Mouse (Mus musculus): ENCODE results near the gene Fam104a.
"Not testable (repeated sequence)": the region's sequence is repeated elsewhere in the genome, so short reads cannot be mapped to it uniquely, and the experiment has no call there.

Gene Fam104a

DNA sequence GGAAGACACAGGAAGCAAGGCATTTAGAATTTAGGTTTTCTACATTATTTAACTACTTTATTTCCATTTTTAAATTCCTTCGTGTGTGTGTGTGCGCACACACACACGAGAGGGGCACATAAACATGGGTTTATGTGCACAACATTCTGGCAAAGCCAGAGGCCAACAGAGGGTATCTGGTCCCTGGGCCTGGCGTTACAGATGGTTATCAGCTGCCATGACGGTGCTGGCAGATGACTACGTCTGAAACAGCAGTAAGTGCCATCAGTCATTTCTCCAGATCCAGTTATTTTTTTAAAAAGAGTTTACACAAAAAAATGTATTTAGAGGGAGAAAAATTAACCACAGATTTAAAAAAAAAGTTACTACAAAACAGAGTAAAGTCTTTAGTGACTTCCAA is 17.8 kb downstream of the Fam104a start:
- no peak for DNase-seq (ENCODE audit: low spot score in 2 of 2)

DNA sequence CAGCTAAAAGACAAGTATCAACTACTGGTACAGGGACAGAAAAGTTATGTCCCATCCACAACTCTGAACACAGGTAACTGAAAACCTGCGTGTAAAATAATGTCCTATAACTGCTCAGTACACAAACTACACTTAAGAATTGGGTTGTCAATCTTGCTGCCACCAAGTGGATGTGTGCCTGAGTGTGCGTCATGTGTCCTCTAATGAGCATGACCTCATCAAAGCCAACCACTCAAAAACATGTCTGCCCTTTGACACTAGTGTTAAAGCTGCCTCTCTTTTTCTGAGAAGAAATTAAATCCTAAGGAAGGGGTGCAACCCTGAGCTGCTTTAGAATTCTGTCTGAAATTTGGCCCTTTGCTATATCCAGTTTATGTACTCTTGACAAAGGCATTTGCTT is 19.7 kb downstream of the Fam104a start:
- DNase-seq (ENCODE audit: low spot score in 2 of 2), result no peak

GRCm38 (mm10) chr11:113661835-113662351 is 22.1 kb downstream of the Fam104a start:
- DNase-seq (ENCODE audit: low spot score in 2 of 2), result no peak

- no peak for DNase-seq (ENCODE audit: low spot score in 2 of 2)
Measured at GRCm38 (mm10) chr11:113660940-113661339, 23.0 kb downstream of the Fam104a start.

DNA sequence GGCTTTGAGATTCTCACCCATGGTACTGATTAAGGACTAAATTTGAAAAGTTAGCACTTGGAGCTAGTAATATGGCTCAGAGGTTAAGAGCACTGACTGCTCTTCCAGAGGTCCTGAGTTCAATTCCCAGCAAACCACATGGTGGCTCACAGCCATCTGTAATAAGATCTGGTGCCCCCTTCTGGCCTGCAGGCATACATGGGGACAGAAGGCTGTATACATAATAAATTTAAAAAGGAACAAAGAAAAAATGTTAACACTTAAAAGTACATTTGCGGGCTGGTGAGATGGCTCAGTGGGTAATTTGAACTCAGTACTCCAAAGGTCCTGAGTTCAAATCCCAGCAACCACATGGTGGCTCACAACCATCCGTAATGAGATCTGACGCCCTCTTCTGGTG is 23.7 kb downstream of the Fam104a start:
- DNase-seq (ENCODE audit: low spot score in 2 of 2), result not testable (repeated sequence)

DNA sequence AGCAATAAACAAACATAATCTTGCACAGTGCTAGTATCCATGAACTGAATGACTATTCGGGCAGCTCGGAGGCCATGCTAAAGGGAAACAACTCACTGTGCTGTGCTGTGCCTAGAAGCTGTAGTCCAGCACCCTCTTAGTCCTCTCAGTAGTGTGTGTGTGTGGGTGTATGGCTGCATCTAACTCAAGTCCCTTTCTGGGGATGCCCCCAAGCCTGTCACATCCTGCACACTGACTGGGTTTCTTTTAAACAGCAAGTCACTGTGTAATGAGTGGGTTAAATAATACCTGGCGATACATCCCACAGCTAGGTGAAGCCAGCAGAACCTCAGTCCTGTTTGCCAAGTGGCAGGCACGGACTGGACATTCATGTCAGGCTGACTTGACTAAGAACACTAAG is 25.2 kb downstream of the Fam104a start:
- DNase-seq (ENCODE audit: low spot score in 2 of 2), result no peak

DNA sequence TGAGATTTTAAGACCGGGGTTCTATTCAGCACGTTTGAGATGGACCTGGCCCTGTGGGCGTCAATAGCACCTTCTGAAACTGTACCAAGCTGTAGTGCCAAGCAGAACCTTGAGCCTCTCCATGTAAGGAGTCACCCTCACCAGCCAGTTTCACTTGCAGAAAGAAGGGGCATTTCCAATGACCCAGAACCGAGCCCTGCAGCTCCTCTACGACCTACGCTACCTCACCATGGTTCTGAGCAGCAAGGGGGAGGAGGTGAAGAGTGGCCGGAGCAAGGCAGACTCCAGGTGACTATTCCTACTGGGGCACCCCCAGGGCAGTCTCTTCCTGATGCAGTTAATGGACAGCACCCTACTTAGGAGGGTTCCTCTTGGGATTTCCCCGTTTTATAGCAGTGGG is 25.6 kb downstream of the Fam104a start:
- no peak for DNase-seq (ENCODE audit: low spot score in 2 of 2)

DNA sequence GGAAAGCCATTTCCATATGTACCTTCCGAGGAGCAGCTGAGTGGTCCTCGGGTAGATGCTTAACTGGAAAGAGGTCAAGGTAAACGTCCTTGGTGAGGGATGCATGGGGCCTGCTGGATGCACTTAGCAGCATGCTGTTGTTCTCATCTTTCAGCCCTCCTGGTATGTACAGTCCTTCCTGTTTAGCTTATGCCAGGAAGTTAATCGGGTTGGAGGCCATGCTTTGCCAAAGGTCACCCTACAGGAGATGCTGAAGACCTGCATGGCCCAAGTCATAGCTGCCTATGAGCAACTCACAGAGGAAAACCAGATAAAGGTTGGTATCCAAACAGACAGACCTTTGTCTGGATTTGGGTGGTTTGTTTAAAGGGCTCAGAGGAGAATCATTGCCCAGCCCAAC is 26.7 kb downstream of the Fam104a start:
- no peak for DNase-seq (ENCODE audit: low spot score in 2 of 2)

DNA sequence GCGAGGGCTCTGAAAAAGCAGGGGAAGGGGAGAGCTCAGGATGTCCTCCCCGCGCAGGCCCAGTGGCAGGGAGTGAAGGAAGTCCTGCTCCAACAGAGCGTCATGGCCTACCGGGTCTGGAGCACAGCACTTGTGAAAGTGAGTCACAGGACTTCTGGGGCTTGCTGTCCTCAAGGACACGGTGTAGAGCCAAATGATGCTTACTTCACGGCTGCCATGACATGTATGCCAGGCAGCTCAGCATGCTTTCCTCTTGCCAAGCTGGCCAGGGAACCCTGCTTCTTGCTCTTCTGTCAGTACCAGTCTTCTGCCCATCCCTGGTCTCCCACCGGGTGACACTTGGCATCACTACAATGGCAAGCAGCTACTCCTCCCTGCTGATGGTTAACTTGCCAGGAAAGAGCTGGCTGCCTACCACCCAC is 27.4 kb downstream of the Fam104a start:
- DNase-seq (ENCODE audit: low spot score in 2 of 2), result no peak

DNA sequence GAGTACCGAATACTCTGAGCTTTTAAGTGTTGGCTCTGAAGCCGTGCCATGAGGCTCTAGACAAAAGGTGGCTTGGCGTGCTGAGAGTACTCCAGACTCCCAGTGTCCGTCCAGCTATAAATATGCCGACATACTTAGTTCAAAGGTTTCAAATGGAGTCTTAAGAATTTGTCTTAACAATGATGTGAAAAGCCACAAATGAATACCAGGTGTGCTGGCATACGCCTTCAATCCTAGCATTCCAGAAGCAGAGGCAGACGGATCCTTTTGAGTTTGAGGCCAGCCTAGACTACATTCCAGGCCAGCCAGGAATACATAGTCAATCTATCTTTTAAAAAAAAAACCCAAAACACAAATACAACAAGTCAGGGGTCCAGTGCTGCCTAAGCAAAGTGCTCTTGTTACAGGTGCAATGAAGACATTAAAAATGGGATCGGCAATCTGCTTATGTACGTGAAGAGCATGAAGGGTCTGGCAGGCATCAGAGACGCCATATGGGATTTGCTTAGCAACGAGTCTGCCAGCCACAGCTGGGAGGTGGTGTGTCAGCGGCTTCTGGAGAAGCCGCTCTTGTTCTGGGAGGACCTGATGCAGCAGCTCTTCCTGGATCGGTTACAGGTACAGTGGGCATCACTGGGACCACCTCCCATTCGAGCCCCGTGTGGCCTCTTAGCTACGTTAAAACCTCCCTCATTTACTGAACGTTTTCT is 29.2 kb downstream of the Fam104a start:
- no peak for DNase-seq (ENCODE audit: low spot score in 2 of 2)

- no peak for DNase-seq (ENCODE audit: low spot score in 2 of 2)
Measured at GRCm38 (mm10) chr11:113654105-113654504, 29.9 kb downstream of the Fam104a start.

- no peak for DNase-seq (ENCODE audit: low spot score in 2 of 2)
Measured at GRCm38 (mm10) chr11:113652516-113652915, 31.4 kb downstream of the Fam104a start.

DNA sequence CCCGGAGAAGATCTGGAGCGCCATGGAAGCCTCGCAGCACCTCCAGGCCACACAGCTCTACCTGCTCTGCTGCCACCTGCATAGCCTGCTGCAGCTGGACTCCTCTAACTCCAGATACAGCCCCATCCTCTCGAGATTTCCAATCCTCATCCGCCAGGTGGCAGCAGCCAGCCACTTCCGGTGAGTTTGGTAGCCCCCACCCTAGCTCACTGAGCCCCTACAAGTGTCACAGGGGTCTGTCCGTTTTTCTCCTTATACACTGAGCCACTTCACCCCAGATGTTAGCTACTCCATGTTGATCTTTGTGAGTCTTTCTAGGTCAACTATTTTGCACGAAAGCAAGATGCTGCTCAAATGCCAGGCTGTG is 32.1 kb downstream of the Fam104a start:
- DNase-seq (ENCODE audit: low spot score in 2 of 2), result peak; percentile 19 to 56

DNA sequence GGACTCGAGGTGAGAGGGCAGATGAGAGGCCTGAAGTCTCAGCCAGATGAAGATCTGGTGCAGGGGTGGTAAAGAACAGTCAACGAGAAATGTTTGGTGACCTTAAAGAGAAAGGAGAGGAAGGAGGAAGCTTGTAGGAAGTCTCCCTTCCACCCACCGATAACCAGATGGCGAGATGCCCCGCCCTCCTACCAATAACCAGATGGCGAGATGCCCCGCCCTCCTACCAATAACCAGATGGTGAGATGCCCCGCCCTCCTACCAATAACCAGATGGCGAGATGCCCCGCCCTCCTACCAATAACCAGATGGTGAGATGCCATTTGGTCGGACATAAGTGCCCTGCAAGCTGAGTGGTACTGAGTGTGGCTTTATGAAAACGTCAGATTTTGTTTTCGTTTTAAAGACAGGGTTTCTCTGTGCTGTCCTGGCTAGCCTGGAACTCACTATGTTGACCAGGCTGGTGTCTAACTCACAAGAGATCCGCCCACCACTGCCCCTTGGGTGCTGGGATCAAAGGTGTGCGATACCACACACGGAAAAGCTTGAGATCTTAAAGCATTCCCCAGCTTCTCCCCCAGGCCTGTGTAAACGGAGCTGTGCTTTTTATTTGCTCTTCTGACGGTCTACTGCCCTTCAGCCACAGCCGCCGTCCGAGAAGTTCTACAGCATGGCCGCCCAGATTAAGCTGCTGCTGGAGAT is 32.6 kb downstream of the Fam104a start:
- DNase-seq (ENCODE audit: low spot score in 2 of 2), result no peak

DNA sequence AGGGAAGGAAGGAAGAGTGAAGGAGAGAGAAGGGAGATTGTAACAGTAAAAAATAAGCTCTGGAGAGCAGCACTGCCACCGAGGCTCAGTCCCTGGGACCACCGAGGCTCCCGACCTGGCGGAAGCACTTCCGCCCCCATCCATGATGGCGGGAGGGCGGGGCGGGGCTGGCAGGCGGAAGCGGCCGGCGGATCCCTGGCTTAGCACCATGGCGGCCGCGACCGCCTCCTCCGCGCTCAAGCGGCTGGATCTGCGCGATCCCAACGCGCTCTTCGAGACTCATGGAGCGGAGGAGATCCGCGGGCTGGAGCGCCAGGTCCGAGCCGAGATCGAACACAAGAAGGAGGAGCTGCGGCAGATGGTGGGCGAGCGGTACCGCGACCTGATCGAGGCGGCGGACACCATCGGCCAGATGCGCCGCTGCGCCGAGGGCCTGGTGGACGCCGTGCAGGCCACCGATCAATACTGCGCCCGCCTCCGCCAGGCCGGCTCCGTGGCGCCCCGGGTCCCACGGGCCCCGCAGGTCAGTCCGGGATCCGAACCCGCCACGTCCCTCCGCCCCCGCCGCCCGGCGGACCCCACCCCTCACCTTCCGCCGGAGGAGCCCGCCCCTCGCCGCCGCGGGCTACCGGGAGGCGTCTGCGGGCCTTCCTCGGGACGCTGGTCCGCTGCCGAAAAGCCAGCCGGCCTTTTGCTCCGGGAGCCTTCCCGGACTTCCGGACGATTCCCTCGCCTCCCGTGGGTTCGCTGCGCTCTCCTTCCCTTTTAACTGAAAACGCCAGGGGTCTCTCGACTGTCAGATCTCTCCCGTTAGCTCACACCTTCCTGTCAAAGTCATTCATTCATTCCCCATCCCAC is 34.4 kb downstream of the Fam104a start, which contains the start of gene Slc39a11:
Gene Slc39a11, minus strand, starts transcription at position 727 of the 858 bp plus-strand sequence.
- peak; percentile 55 to 76 for DNase-seq (ENCODE audit: low spot score in 2 of 2)

- DNase-seq (ENCODE audit: low spot score in 2 of 2), result peak in 1 of 2 experiments; percentile 8
Measured at GRCm38 (mm10) chr11:113648690-113649352, 35.1 kb downstream of the Fam104a start, which contains the start of gene Cog1. Gene Cog1 (plus strand): TSS chr11:113649169.

- DNase-seq (ENCODE audit: low spot score in 2 of 2), result peak; percentile 67 to 91
Measured at GRCm38 (mm10) chr11:113648152-113648551, 35.8 kb downstream of the Fam104a start.

DNA sequence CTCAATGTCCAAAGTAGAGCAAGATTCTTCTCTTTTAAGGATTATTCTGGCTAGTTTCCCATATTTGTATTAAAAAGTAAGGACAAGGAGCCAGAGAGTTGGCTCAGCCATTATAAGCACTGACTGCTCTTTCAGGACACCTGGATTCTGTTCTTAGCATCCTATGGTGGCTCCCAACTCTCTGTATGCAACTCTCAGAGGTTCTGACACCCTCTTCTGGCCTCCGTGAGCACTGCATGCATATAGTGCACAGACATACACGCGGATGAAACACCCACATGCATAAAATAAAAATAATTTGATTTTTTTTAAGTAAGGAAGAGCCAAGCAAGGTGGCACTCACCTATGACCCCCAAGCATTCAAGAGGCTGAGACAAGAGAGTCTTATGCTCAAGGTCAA is 38.8 kb downstream of the Fam104a start:
- DNase-seq (ENCODE audit: low spot score in 2 of 2), result no peak

- DNase-seq (ENCODE audit: low spot score in 2 of 2), result no peak
Measured at GRCm38 (mm10) chr11:113638680-113639079, 45.3 kb downstream of the Fam104a start.

GRCm38 (mm10) chr11:113634699-113635121 is 49.2 kb downstream of the Fam104a start:
- no peak for DNase-seq (ENCODE audit: low spot score in 2 of 2)

DNA sequence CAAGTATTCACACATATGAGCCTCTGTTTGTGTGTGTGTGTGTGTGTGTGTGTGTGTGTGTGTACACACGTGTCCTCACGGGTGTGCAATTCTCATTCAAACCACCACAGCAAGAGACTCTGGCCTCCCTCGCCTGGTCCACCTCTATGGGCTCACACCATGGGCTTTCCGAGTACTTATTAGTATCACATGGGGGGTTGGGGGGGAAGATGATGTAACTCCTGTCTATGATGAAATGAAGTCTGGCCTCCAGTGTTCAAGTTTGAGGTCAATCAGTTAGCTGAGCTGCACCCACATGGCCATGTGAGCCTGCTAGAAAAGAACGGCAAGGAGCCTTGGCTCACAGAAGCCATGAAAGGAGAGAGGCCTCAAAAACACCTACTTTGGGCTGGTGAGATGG is 50.6 kb downstream of the Fam104a start:
- no peak for DNase-seq (ENCODE audit: low spot score in 2 of 2)
